Mouse (Mus musculus) activated CD4-positive, CD25-positive, alpha-beta regulatory T cell (primary cell): Measurements from ENCODE around the gene Pkp1. TPM values are rescaled to one million over a fixed set of nuclear protein-coding genes. Genes with fewer than 3 reads are reported as not detected.

Experiments
- polyA plus RNA-seq, 2 experiments: library from polyadenylated mRNA; unstranded; fragments of 100-300 nt; shearing (Covaris generic); gene quantifications; one replicate each; pipeline ENCODE4 v1.2.1; 2017

Pkp1 gene
- under 1 TPM; 0.07 TPM for polyA plus RNA-seq

GRCm38 (mm10) chr1:135918644-135919407 is at the start of gene Pkp1:
Pkp1 (minus strand) TSS chr1:135919207.

DNA sequence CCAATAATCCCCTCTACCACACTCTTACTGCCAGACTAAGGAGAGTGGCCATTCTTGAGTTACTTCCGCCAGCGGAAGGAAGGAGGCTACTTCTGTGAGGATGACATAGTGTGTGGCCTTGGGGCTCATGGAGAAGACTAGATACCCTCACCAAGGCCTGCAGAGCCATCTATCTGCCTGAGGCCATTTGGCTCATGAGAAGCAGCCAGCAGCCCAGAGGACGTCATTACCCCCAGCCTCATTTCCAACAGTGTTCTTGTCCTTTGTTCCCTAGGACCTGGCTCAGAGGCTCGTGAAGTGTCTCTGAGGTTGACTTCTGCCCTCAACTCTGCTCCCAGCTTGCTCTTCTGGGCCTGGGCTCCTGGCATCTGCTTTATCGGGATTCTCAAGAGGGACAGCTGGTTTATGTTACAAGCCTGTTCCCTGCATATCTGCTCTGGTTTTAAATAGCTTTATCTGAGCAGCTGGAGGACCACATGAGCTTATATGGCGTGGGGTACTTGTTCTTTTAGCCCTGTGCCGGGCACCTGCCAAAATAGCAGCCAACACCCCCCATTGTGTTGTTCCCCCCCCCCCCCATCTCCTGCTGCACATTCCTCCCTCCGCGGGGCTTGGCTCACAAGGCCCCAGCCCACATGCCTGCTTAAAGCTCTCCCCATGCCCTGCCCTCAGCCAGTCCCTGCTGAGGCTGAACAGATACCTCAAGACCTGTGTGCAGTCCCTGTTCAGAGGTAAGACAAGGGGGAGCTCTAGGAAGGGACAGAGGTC is 83.1 kb downstream of the Pkp1 start, which contains the start of gene Tnnt2:
TSS of gene Tnnt2 (plus strand) at position 639 of the 768 bp plus-strand sequence.

Other genes starting within 250 kb of the Pkp1 start
- 10 to 100 TPM; 75.1 to 95.9 TPM for gene Csrp1, start 199.1 kb downstream of the Pkp1 start, polyA plus RNA-seq
- gene Phlda3, start 153.1 kb downstream of the Pkp1 start, polyA plus RNA-seq: 1 to 10 TPM; 5.7 to 5.9 TPM
- under 1 TPM; 0.39 to 0.42 TPM for gene Tnni1, start 139.8 kb downstream of the Pkp1 start, polyA plus RNA-seq
- 10 to 100 TPM; 25.5 to 26.0 TPM for gene Lad1, start 100.6 kb downstream of the Pkp1 start, polyA plus RNA-seq
- 1 to 10 TPM in 1 of 2 experiments, under 1 TPM in 1; 0.28 to 1.2 TPM for gene Tnnt2, start 82.9 kb downstream of the Pkp1 start, polyA plus RNA-seq
- gene Igfn1, start 87.1 kb upstream of the Pkp1 start, polyA plus RNA-seq: under 1 TPM in 1 of 2 experiments, not detected in 1; 0.11 TPM
- gene Tmem9, start 88.9 kb upstream of the Pkp1 start, polyA plus RNA-seq: 10 to 100 TPM; 34.1 to 44.0 TPM
- gene Ascl5, start 131.6 kb upstream of the Pkp1 start, polyA plus RNA-seq: not detected
- gene Cacna1s, start 133.5 kb upstream of the Pkp1 start, polyA plus RNA-seq: 1 to 10 TPM in 1 of 2 experiments, under 1 TPM in 1; 0.54 to 4.3 TPM
- 10 to 100 TPM; 51.3 to 57.6 TPM for gene Kif21b, start 212.2 kb upstream of the Pkp1 start, polyA plus RNA-seq